ENCODE assay signal across 22 mouse cellular contexts in the genomic region with DNA sequence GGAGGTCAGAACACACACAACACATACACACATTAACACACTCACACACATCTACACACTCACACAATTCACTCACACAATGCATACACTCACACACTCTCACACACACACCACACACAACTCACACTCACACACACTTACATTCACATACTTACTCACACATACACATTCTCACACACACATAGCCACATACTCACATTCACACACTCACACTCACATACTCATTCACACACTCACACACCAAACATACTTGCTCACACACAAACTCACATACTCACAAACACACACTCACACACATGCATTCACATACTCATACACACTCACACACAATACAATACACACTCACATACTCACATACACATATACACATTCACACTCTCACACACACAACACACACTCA. TPM values are rescaled to one million over a fixed set of nuclear protein-coding genes. Genes with fewer than 3 reads are reported as not detected.
DNase-seq lines count a peak whose midpoint lies in the region; ATAC-seq lines count a peak whose summit lies in the region.
"Had no signal": no experiment of that assay in that cellular context is flagged by ENCODE, and none has a peak within 500 bp of the region (broad histone marks: within the 10 kb centered on the region; RNA-seq: fewer than 3 reads in every experiment).

No protein-coding gene starts in this region.

- H3K27ac ChIP-seq in hindbrain, embryonic 12.5 days: no peak overlapping the region
- no peak overlapping the region for H3K27ac ChIP-seq in hindbrain, embryonic 11.5 days (ENCODE audit: low read depth, low read length)
- no peak overlapping the region for H3K27ac ChIP-seq in midbrain, embryonic 11.5 days (ENCODE audit: low read depth, low read length)
- H3K27ac ChIP-seq in midbrain, embryonic 15.5 days: no peak overlapping the region
- H3K27ac ChIP-seq: embryonic facial prominence, embryonic 10.5 days; embryonic facial prominence, embryonic 12.5 days; forebrain, embryonic 10.5 days; forebrain, embryonic 12.5 days had no signal

- no peak overlapping the region for H3K4me3 ChIP-seq in hindbrain, embryonic 12.5 days
- H3K4me3 ChIP-seq in hindbrain, embryonic 11.5 days (ENCODE audit: low read depth, low read length): no peak overlapping the region
- no peak overlapping the region for H3K4me3 ChIP-seq in midbrain, embryonic 11.5 days (ENCODE audit: low read depth, low read length)
- no peak overlapping the region for H3K4me3 ChIP-seq in midbrain, embryonic 15.5 days
- H3K4me3 ChIP-seq: embryonic facial prominence, embryonic 10.5 days; embryonic facial prominence, embryonic 12.5 days; erythroblast, embryonic 14.5 days; forebrain, embryonic 10.5 days; forebrain, embryonic 12.5 days had no signal

- H3K27me3 ChIP-seq in hindbrain, embryonic 12.5 days: no peaks in the 10 kb centered on the region
- H3K27me3 ChIP-seq in hindbrain, embryonic 11.5 days (ENCODE audit: control insufficient read depth, insufficient read depth, low read length): no peaks in the 10 kb centered on the region
- H3K27me3 ChIP-seq in midbrain, embryonic 11.5 days (ENCODE audit: control insufficient read depth, insufficient read depth, low read length): no peaks in the 10 kb centered on the region
- H3K27me3 ChIP-seq in midbrain, embryonic 15.5 days (replicated peaks): no peaks in the 10 kb centered on the region
- H3K27me3 ChIP-seq: embryonic facial prominence, embryonic 12.5 days; forebrain, embryonic 12.5 days had no signal

- peak overlapping the region; percentile 3; the same call in 1 of the 2 replicates for H3K9ac ChIP-seq in hindbrain, embryonic 12.5 days
- H3K9ac ChIP-seq in hindbrain, embryonic 11.5 days (ENCODE audit: low read depth, low read length): no peak overlapping the region
- no peak overlapping the region for H3K9ac ChIP-seq in midbrain, embryonic 11.5 days (ENCODE audit: low read length)
- H3K9ac ChIP-seq in midbrain, embryonic 15.5 days: no peak overlapping the region
- H3K9ac ChIP-seq: embryonic facial prominence, embryonic 12.5 days; forebrain, embryonic 12.5 days had no signal

- H3K36me3 ChIP-seq in hindbrain, embryonic 12.5 days: no peaks in the 10 kb centered on the region
- no peaks in the 10 kb centered on the region for H3K36me3 ChIP-seq in hindbrain, embryonic 11.5 days (ENCODE audit: control insufficient read depth, insufficient read depth, low read length)
- H3K36me3 ChIP-seq in midbrain, embryonic 11.5 days (ENCODE audit: control insufficient read depth, insufficient read depth, low read length): no peaks in the 10 kb centered on the region
- H3K36me3 ChIP-seq in midbrain, embryonic 15.5 days (replicated peaks): no peaks in the 10 kb centered on the region
- H3K36me3 ChIP-seq: embryonic facial prominence, embryonic 10.5 days; embryonic facial prominence, embryonic 12.5 days; forebrain, embryonic 10.5 days; forebrain, embryonic 12.5 days; G1E had no signal

- peaks cover 17% of the 10 kb centered on the region for H3K4me1 ChIP-seq in hindbrain, embryonic 12.5 days
- H3K4me1 ChIP-seq in hindbrain, embryonic 11.5 days (replicated peaks; ENCODE audit: control insufficient read depth, insufficient read depth, low read length): no peaks in the 10 kb centered on the region
- peaks cover 9% of the 10 kb centered on the region for H3K4me1 ChIP-seq in midbrain, embryonic 11.5 days (ENCODE audit: control insufficient read depth, insufficient read depth, low read length)
- H3K4me1 ChIP-seq in midbrain, embryonic 15.5 days: peaks cover 17% of the 10 kb centered on the region
- H3K4me1 ChIP-seq: embryonic facial prominence, embryonic 10.5 days; embryonic facial prominence, embryonic 12.5 days had no signal

- H3K4me2 ChIP-seq in hindbrain, embryonic 12.5 days (replicated peaks): no peak overlapping the region
- no peak overlapping the region for H3K4me2 ChIP-seq in hindbrain, embryonic 11.5 days (replicated peaks; ENCODE audit: low read depth, low read length)
- no peak overlapping the region for H3K4me2 ChIP-seq in midbrain, embryonic 11.5 days
- no peak overlapping the region for H3K4me2 ChIP-seq in midbrain, embryonic 15.5 days
- H3K4me2 ChIP-seq: embryonic facial prominence, embryonic 12.5 days; forebrain, embryonic 12.5 days had no signal

- no peak for ATAC-seq in hindbrain, embryonic 12.5 days (ENCODE audit: low FRiP score)
- no peak for ATAC-seq in hindbrain, embryonic 11.5 days (ENCODE audit: low FRiP score)
- ATAC-seq in midbrain, embryonic 11.5 days (ENCODE audit: low FRiP score): no peak
- no peak for ATAC-seq in midbrain, embryonic 15.5 days (replicated peaks)
- ATAC-seq: CD4-positive, CD25-positive, alpha-beta regulatory T cell, adult 4 months; forebrain, embryonic 14.5 days; forebrain, embryonic 16.5 days had no signal

- no peaks in the 10 kb centered on the region for H3K9me3 ChIP-seq in hindbrain, embryonic 12.5 days (replicated peaks)
- H3K9me3 ChIP-seq in hindbrain, embryonic 11.5 days (ENCODE audit: control insufficient read depth, low read length): no peaks in the 10 kb centered on the region
- H3K9me3 ChIP-seq in midbrain, embryonic 11.5 days (ENCODE audit: control insufficient read depth, low read length): no peaks in the 10 kb centered on the region
- H3K9me3 ChIP-seq in midbrain, embryonic 15.5 days: no peaks in the 10 kb centered on the region
- H3K9me3 ChIP-seq: embryonic facial prominence, embryonic 12.5 days; forebrain, embryonic 12.5 days; G1E had no signal

- no peak for DNase-seq in hindbrain, embryonic 11.5 days (ENCODE audit: low spot score)
- DNase-seq in midbrain, embryonic 11.5 days (ENCODE audit: low spot score, missing footprints): peak; percentile 76
- no peak for DNase-seq in adipocyte (ENCODE audit: low spot score)
- DNase-seq: adrenal gland, adult 8-10 months; adrenal gland, postnatal 14 days; adrenal gland, postnatal 36 days; cerebellum, adult 11-12 months; cerebellum, adult 2 months; cerebellum, adult 9-10 months; cerebellum, postnatal 10 days; cerebellum, postnatal 25 days had no signal

RNA-seq across cellular contexts. Expression of gene Olfm2, which starts 40.7 kb away (rescaled TPM):
- polyA plus RNA-seq in hindbrain, embryonic 12.5 days (2016; fragmentation: Nextera tagmentation; extraction: Ambion mirVana): 68.7 and 75.0 TPM in 2 replicates
- 64.4 and 65.1 TPM in 2 replicates for polyA plus RNA-seq in hindbrain, embryonic 11.5 days (2014; fragmentation: Nextera tagmentation; extraction: Ambion mirVana)
- polyA plus RNA-seq in midbrain, embryonic 11.5 days (2014; fragmentation: Nextera tagmentation; extraction: Ambion mirVana): 33.6 and 35.3 TPM in 2 replicates
- polyA plus RNA-seq in midbrain, embryonic 15.5 days (2015; fragmentation: Nextera tagmentation; extraction: Ambion mirVana): 209 and 213 TPM in 2 replicates
- polyA plus RNA-seq: erythroblast, embryonic 14.5 days; G1E had no signal

RNA-seq across cellular contexts. Expression of gene Pin1, which starts 53.5 kb away (rescaled TPM):
- polyA plus RNA-seq in hindbrain, embryonic 12.5 days (2016; fragmentation: Nextera tagmentation; extraction: Ambion mirVana): 47.2 and 49.4 TPM in 2 replicates
- polyA plus RNA-seq in hindbrain, embryonic 11.5 days (2014; fragmentation: Nextera tagmentation; extraction: Ambion mirVana): 65.2 and 65.9 TPM in 2 replicates
- 60.8 and 64.6 TPM in 2 replicates for polyA plus RNA-seq in midbrain, embryonic 11.5 days (2014; fragmentation: Nextera tagmentation; extraction: Ambion mirVana)
- polyA plus RNA-seq in midbrain, embryonic 15.5 days (2015; fragmentation: Nextera tagmentation; extraction: Ambion mirVana): 65.0 and 68.4 TPM in 2 replicates
